Mouse (Mus musculus): ENCODE measurements around the gene Gm17482.

Gene Gm17482

GRCm38 (mm10) chr6:115291823-115292222 lies 64.7 kb downstream of the Gm17482 start:
- in situ Hi-C loops (cut with MboI, MseI): no loop called here

- in situ Hi-C loops (cut with MboI, MseI): no loop called here
These were observed 65.5 kb downstream of the Gm17482 start for GRCm38 (mm10) chr6:115292621-115293020.

GRCm38 (mm10) chr6:115293877-115294276 lies 66.7 kb downstream of the Gm17482 start:
- in situ Hi-C loops (cut with MboI, MseI): no loop called here

GRCm38 (mm10) chr6:115307134-115307533 lies 80.0 kb downstream of the Gm17482 start:
- in situ Hi-C loops (cut with MboI, MseI): no loop called here
